Mouse (Mus musculus): ENCODE measurements around the gene Psrc1.
A peak's percentile ranks its signal among the peaks of the same experiment; 100 is the strongest.

Psrc1 gene

DNA sequence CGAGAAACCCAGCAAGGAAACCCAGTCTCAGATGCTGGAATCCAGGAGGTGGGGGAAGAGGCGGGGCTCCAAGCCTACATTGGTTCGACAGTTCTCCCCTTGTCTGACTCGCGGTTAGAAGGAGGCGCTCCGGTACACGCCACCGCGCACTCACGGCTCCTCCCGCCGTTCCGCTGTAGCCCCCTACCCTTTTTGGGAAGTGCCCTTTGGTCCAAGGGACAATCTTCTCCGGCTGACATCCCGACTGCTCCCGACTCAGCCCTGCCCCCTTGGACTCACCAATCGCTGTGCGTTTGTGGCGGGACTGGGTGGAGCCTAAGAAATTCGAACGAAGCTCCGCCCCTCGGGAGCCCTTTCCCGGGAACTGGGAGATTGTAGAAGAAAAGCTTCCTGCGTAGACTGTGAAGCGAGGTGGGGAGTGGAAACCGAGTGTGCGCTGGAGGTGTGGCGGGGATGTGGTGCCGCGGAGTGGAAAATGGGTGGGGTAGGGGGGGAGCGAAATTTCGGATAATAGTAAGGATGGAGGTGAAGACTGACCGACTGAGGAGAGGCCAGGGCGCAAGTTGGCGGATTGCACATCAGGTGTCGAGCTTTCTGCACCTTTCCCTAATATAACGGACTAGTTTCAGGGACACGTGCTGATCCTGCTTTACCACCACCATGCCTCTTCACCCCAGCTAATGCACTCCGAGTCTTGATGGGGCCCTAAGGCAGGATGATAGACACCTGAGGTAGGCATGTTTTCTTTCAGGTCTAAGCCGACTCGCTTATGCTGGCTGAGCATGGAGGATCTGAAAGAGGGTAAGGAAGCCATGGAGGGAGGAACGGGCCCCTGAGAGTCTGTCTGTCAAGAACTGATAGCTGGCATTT lies at the start of gene Psrc1:
Gene Psrc1 (plus strand): TSS at position 355 of the 870 bp plus-strand sequence.
- DNase-seq, result peak; percentile 93 to 94

GRCm38 (mm10) chr3:108336878-108337277 lies 46.8 kb upstream of the Psrc1 start:
- DNase-seq, result no peak

- no peak for DNase-seq
Observed at GRCm38 (mm10) chr3:108341040-108341439, 42.6 kb upstream of the Psrc1 start.

DNA sequence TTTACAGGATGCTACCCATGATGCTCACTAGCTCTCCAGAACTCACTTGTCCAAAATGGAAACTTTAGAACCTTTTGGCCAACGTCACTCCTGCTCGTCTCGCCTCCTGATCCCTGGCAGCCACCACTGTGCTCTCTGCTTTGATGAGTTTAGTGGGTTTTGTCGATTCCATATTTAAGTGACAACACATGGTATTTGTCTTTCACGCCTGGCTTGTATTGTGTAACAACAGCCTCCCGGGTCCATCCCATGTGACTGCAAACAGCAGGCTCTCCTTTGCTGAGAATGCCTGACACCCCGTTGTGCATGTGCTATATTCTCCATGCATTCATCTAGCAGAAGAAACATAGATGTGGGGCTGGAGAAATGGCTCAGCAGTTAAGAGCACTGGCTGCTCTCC lies 41.5 kb upstream of the Psrc1 start:
- no peak for DNase-seq

GRCm38 (mm10) chr3:108345855-108346254 lies 37.8 kb upstream of the Psrc1 start:
- DNase-seq, result no peak

DNA sequence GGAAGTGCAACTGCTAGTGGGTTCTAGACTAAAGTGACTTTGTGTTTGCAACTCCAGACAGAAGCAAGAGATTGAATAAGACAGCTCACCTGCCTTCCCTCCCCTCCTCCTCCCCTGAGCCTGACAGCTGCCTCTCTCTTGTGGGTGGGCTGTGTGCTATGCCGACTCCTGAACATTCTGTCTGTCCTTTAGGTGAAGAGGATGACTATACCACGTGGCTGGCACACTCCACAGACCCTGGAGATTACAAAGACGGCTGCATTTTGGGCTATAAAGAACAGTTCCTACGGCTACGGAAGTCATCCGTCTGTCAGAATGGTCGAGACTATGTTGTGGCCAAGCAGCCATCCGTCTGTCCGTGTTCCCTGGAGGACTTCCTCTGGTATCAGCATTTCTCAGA lies 35.3 kb upstream of the Psrc1 start:
- no peak for DNase-seq

- DNase-seq, result no peak
Observed at GRCm38 (mm10) chr3:108355245-108355644, 28.4 kb upstream of the Psrc1 start.

DNA sequence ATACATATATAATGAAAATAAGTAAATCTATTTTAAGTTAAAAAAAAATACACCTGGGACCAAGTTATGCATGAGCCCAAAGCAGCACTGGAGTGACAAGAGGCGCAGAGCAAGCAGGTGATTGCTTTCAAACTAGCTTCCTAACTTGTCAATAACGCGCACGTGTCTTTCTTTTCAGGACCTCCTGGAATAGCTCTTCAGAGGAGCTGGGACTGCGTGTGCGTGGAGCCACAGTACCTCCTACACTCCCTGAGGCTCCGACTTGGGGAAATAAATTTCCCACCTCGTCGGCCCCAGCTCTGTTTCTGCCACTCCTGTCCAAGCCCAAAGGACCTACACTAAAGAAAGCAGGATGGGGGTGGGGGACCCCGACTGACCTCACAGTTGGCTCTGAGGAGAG lies 26.6 kb upstream of the Psrc1 start:
- DNase-seq, result no peak

GRCm38 (mm10) chr3:108358445-108358844 lies 25.2 kb upstream of the Psrc1 start:
- peak in 1 of 2 experiments; percentile 34 for DNase-seq

DNA sequence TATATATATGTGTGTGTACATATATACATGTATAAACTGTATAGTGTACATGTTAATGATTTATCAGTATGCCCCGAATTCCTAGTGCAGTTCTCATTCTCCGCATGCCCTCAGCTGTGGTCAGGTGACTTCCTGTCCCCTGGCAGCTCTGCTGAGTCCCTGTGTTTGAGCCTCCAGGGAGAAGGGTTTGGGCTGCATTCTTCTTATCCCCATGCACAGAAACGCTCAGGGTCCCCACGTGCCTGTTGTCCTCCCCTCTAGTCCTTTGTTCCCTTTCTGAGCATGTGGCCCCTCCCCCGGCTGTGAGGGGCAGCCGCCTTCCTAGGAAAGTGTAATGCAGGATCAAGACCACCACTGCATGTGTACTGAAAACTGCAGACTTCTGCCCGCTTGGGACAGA lies 22.7 kb upstream of the Psrc1 start:
- DNase-seq, result no peak

DNA sequence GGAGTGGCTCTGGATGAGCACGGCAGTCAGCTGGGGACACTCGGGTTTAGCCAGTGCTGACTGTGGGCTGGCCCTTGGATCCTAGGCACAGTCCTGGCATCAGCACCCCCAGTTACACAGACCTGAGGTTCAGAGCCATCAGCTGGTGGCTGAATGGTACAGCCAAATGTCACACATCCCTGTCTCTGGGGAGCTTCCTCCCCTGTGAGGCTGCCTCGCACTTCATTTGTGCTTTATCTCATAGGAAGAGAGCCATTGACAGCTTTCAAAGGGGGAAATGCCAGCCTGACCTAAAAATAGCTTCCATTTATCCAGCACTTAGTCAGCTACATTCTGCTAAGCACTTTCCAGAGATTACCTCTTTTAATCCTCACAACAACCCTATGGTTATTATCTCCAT lies 20.0 kb upstream of the Psrc1 start:
- DNase-seq, result peak in 1 of 2 experiments; percentile 32

GRCm38 (mm10) chr3:108364270-108364995 lies 19.2 kb upstream of the Psrc1 start, which contains the start of gene Mybphl:
Mybphl (plus strand) TSS chr3:108364911.
- no peak for DNase-seq

- peak; percentile 72 to 75 for DNase-seq
Observed at GRCm38 (mm10) chr3:108367173-108367572, 16.5 kb upstream of the Psrc1 start.

DNA sequence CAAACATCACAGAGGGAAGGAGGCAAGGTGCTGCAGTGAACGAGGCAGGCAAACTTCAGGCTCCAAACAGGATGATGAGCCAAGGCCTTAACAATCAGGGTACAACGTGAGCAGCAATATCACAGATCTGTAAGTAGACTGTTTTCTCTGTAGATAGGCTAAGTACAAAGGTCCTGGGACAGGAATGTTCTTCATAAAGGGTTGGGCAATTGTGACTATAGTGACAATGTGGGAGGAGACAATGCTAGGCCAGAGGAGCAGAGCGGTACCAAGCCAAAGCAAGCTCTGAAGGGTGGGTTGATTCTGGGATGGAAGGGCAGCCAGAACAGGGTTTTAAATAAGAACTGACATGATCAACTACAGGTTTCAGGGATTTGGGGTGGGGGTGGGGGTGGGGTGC lies 15.8 kb upstream of the Psrc1 start:
- DNase-seq, result no peak

GRCm38 (mm10) chr3:108368721-108369120 lies 14.9 kb upstream of the Psrc1 start:
- no peak for DNase-seq

DNA sequence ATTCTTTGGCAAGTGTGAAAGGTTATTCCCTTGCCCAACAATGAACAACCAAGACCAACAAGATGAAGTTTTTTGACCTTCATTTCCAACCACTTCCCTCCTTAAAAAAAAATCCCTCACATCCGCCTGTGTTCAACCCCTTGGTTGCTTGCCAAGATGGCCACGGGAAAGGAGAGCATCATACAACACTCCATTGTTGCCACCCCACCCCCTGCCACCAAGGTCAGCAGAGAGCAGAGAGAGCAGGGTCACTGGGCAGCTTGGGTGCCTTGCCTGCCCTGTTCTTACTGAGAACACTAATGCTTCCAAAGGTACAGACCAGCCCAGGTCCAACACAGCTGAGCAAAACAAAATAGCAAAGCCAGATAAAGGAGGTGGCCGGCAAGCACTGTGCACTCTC lies 11.4 kb upstream of the Psrc1 start:
- no peak for DNase-seq

DNA sequence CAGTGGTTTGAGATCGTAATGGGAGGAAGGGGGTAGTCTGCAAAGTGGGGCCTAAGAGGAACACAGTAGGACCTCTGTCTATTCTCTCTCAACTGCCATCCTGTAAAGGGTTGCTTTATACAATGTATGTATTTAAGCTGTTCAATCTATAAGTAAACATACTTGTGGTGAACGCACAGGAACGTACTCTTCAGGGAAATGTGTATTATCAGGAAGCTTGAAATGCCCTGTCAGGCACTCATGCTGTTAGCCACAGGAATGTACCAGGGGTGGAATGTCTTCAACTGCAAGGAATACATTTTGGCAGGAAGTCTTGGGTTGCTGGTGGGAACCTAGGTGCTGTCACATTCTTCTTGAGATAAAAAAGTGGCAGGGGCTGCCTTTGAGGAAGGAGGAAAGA lies 10.9 kb upstream of the Psrc1 start:
- DNase-seq, result no peak

DNA sequence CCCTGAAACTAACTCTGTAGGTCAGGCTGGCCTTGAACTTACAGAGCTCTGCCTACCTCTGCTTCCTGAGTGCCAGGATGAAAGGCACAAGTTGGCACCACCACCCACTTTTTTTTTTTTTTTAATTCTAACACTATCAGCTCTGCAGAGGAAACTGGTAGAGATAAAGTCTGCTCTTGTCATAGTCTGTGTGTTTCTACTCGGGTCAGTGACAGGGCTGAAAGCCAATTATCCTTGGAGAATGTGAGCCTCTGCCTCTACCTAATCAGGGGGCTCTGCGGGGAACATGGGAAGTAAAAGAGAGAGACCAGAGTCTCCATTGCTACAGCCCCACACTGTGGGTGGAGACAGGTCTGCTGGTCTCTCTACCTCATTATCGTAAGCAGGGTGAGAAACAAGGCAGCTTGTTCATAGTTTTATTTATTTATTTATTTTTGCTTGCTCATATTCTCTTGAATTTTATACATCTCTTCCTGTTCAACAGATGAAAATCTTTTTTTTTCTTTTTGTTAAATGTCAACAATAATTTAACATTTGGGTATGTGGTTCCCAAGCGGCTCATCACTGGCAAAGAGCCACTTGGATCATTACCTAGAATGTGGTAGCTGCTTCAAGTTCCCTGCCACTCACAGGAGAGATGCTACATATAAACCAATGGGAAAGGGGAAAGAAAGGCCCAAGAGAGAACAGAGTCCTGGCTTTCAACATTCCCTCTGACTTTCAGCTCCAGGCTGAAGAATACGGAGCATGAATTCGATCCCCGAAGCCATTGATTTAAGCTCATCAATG lies 4.6 kb upstream of the Psrc1 start:
- DNase-seq, result peak; percentile 71 to 77

DNA sequence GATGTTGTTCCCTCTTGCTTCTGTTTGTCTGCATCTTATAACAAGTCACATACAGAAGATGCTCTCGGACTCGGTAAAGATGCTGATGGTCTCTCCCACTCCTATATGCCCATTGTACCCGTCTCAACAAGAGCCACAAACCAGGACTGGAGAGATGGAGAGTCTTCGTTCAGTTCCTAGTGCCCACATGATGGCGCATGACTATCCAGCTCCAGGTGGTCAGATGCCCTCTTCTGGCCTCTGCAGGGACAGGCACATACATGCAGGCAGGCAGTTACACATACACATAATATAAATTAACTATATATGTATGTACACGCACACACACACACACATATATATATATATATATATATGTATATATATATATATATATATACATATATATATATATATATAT lies 2.9 kb upstream of the Psrc1 start:
- no peak for DNase-seq

- no peak for DNase-seq
Observed at GRCm38 (mm10) chr3:108381945-108382875, 1.4 kb upstream of the Psrc1 start.

- no peak for DNase-seq
Observed at GRCm38 (mm10) chr3:108384425-108384824, 786 bp downstream of the Psrc1 start.

DNA sequence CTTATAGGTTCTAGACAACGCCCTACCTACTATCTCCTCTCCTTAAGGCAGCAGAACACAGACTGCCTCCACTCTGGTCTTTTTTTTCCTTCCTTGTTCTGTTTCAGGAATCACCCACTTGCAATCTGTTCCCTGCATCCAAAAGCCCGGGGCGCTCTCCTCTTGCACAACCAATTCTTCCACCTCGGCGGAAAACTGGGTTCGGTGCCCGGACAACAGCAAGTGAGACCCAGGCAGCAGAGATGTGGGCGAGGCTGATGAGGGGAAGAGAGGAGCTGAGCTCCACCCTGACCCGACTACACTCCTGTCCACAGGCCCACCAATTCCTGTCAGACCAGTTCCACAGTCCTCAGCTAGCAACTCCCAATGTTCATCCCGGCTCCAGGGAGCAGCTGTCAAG lies 2.5 kb downstream of the Psrc1 start:
- DNase-seq, result peak; percentile 66 to 70

Measured in cerebellum, postnatal 10 days (tissue).